ENCODE assay signal across 26 mouse cellular contexts in the genomic region with DNA sequence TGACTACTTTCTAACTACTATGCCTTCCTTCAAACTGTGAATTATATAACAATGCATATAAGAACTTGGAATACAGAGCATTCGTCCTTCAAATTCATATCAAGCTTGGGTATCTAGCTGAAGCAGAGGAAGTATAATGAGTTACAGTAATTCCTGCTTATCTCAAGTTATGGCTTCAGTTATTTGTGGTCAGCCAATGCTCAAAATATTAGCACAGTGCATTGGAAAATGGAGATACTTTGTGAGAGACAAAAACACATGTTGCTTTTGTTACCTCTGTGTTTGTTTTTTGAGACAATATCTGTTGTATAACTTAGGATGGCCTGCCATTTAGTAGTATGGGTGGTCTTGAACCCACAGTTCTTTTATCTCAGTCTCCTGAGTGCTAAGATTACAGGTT.
"Had no signal": no experiment of that assay in that cellular context is flagged by ENCODE, and none has a peak within 500 bp of the region (broad histone marks: within the 10 kb centered on the region; RNA-seq: fewer than 3 reads in every experiment).

No protein-coding gene starts in this region.

- H3K27ac ChIP-seq: gastrocnemius, adult 2 months; heart, adult 2 months; heart, embryonic 13.5 days; heart, embryonic 15.5 days; hindbrain, embryonic 13.5 days; hindbrain, embryonic 15.5 days; hindbrain, postnatal 0 days; layer of hippocampus, adult 2 months; left cerebral cortex, adult 2 months; limb, embryonic 10.5 days; limb, embryonic 12.5 days; liver, embryonic 13.5 days had no signal

- DNase-seq: gastrocnemius, adult 2 months; gastrocnemius, postnatal 10 days; gastrocnemius, postnatal 36 days; heart, adult 11 months; heart, adult 2 months; heart, postnatal 14 days; heart, postnatal 36 days; kidney, adult 18-20 months; kidney, adult 8-10 months; kidney, postnatal 10 days; kidney, postnatal 25 days; kidney, postnatal 4 days; liver; liver, embryonic 13.5 days had no signal

- ATAC-seq: hindbrain, postnatal 0 days; intestine, embryonic 16.5 days had no signal

- H3K4me1 ChIP-seq: heart, embryonic 13.5 days; hindbrain, embryonic 15.5 days; limb, embryonic 10.5 days; limb, embryonic 12.5 days; liver, embryonic 13.5 days had no signal

- H3K9ac ChIP-seq: heart, embryonic 13.5 days; heart, embryonic 15.5 days; hindbrain, embryonic 13.5 days; hindbrain, embryonic 15.5 days; limb, embryonic 12.5 days; liver, embryonic 13.5 days had no signal

- H3K4me2 ChIP-seq: heart, embryonic 11.5 days; heart, embryonic 13.5 days; heart, embryonic 15.5 days; hindbrain, embryonic 13.5 days; hindbrain, embryonic 15.5 days; limb, embryonic 12.5 days; liver, embryonic 11.5 days; liver, embryonic 13.5 days had no signal

- H3K9me3 ChIP-seq: heart, embryonic 13.5 days; heart, embryonic 15.5 days; hindbrain, embryonic 13.5 days; hindbrain, embryonic 15.5 days; limb, embryonic 10.5 days; limb, embryonic 12.5 days; liver, embryonic 13.5 days had no signal

- H3K27me3 ChIP-seq: heart, embryonic 13.5 days; heart, embryonic 15.5 days; hindbrain, embryonic 13.5 days; hindbrain, embryonic 15.5 days; limb, embryonic 12.5 days; liver, embryonic 13.5 days had no signal

- H3K36me3 ChIP-seq: heart, embryonic 13.5 days; heart, embryonic 15.5 days; limb, embryonic 10.5 days; liver, embryonic 13.5 days had no signal

- H3K4me3 ChIP-seq: gastrocnemius, adult 2 months; heart, adult 2 months; heart, embryonic 13.5 days; heart, embryonic 15.5 days; hindbrain, embryonic 13.5 days; hindbrain, embryonic 15.5 days; layer of hippocampus, adult 2 months; left cerebral cortex, adult 2 months; limb, embryonic 10.5 days; limb, embryonic 12.5 days; liver, embryonic 13.5 days had no signal
